In genomic region chr13:29034904-29035303, GRCm38 (mm10) we compare ENCODE assay signal across 13 mouse cellular contexts.
A peak's percentile ranks its signal among the peaks of the same experiment; 100 is the strongest.
DNase-seq lines count a peak whose midpoint lies in the region; ATAC-seq and TF ChIP-seq lines count a peak whose summit lies in the region.
"Had no signal": no experiment of that assay in that cellular context is flagged by ENCODE, and none has a peak within 500 bp of the region (broad histone marks: within the 10 kb centered on the region; RNA-seq: fewer than 3 reads in every experiment).

No protein-coding gene starts in this region.

- no peaks in the 10 kb centered on the region for H3K27me3 ChIP-seq in lung, embryonic 16.5 days (ENCODE audit: control insufficient read depth, insufficient read depth, low read depth, low read length)
- no peaks in the 10 kb centered on the region for H3K27me3 ChIP-seq in forebrain, embryonic 14.5 days (replicated peaks; ENCODE audit: control insufficient read depth, insufficient read depth, low read length)
- H3K27me3 ChIP-seq in hindbrain, embryonic 16.5 days (replicated peaks; ENCODE audit: control insufficient read depth, insufficient read depth, low read length), result no peaks in the 10 kb centered on the region
- H3K27me3 ChIP-seq in small intestine, adult 2 months (ENCODE audit: control insufficient read depth, insufficient read depth, low read length), result no peaks in the 10 kb centered on the region
- H3K27me3 ChIP-seq: CH12.LX; limb, embryonic 15.5 days; Patski had no signal

- H3K36me3 ChIP-seq in lung, embryonic 16.5 days (ENCODE audit: control insufficient read depth, insufficient read depth, low read length), result no peaks in the 10 kb centered on the region
- no peaks in the 10 kb centered on the region for H3K36me3 ChIP-seq in forebrain, embryonic 14.5 days (ENCODE audit: control insufficient read depth, insufficient read depth, low read length)
- H3K36me3 ChIP-seq in hindbrain, embryonic 16.5 days (ENCODE audit: control insufficient read depth, insufficient read depth, low read length), result no peaks in the 10 kb centered on the region
- H3K36me3 ChIP-seq in small intestine, adult 2 months (ENCODE audit: control insufficient read depth, insufficient read depth, low read length), result no peaks in the 10 kb centered on the region
- H3K36me3 ChIP-seq: limb, embryonic 15.5 days had no signal

- TF ChIP-seq POLR2A in small intestine, adult 2 months (IDR thresholded peaks at IDR 0.05; ENCODE audit: low read depth, low read length), result no peak

- 59% methylated on average over 4 of the region's 4 CpGs for WGBS in lung, embryonic 16.5 days
- WGBS in forebrain, embryonic 14.5 days, result 9% methylated on average over 4 of the region's 4 CpGs
- 11% methylated on average over 4 of the region's 4 CpGs for WGBS in hindbrain, embryonic 16.5 days
- WGBS in small intestine, adult 2 months, result 35% methylated on average over 4 of the region's 4 CpGs

- no peak for TF ChIP-seq CTCF in small intestine, adult 2 months (IDR thresholded peaks at IDR 0.05; ENCODE audit: extremely low read depth, insufficient read length, insufficient replicate concordance, low read depth, low read length)

- H3K9ac ChIP-seq in lung, embryonic 16.5 days (ENCODE audit: low read length), result no peak overlapping the region
- no peak overlapping the region for H3K9ac ChIP-seq in forebrain, embryonic 14.5 days (ENCODE audit: low read length)
- H3K9ac ChIP-seq in hindbrain, embryonic 16.5 days (ENCODE audit: low read depth, low read length), result no peak overlapping the region
- H3K9ac ChIP-seq: limb, embryonic 15.5 days had no signal

- H3K4me1 ChIP-seq in lung, embryonic 16.5 days (replicated peaks; ENCODE audit: control insufficient read depth, insufficient read depth, low read length), result peaks cover 5% of the 10 kb centered on the region; the same call in 1 of the 2 replicates
- no peaks in the 10 kb centered on the region; the same call in 1 of the 2 replicates for H3K4me1 ChIP-seq in forebrain, embryonic 14.5 days (ENCODE audit: control insufficient read depth, insufficient read depth, low read length)
- H3K4me1 ChIP-seq in hindbrain, embryonic 16.5 days (ENCODE audit: control insufficient read depth, insufficient read depth, low read depth, low read length), result 0 out of 2 replicates have a peak, but pooled peaks cover 4% of the 10 kb centered on the region
- peaks cover 12% of the 10 kb centered on the region for H3K4me1 ChIP-seq in small intestine, adult 2 months (ENCODE audit: control insufficient read depth, insufficient read depth, insufficient read length, low read length)
- H3K4me1 ChIP-seq: limb, embryonic 15.5 days had no signal

- H3K9me3 ChIP-seq in lung, embryonic 16.5 days (ENCODE audit: control insufficient read depth, low read length), result no peaks in the 10 kb centered on the region
- H3K9me3 ChIP-seq in forebrain, embryonic 14.5 days (replicated peaks; ENCODE audit: control insufficient read depth, low read length), result no peaks in the 10 kb centered on the region
- H3K9me3 ChIP-seq in hindbrain, embryonic 16.5 days (ENCODE audit: control insufficient read depth, low read length), result no peaks in the 10 kb centered on the region
- H3K9me3 ChIP-seq: limb, embryonic 15.5 days had no signal

- no peak for DNase-seq in lung, adult 18-20 months
- DNase-seq in forebrain, embryonic 14.5 days (ENCODE audit: low spot score), result peak; percentile 35
- no peak for DNase-seq in Muller cell, postnatal 12 days (ENCODE audit: inconsistent ontology term)
- no peak for DNase-seq in left cerebral cortex, adult 9 months (ENCODE audit: low spot score in 2 of 2)
- DNase-seq: adrenal gland, adult 8-10 months had no signal

- no peak overlapping the region for H3K4me2 ChIP-seq in lung, embryonic 16.5 days (ENCODE audit: low read depth, low read length)
- no peak overlapping the region for H3K4me2 ChIP-seq in forebrain, embryonic 14.5 days (ENCODE audit: low read length)
- no peak overlapping the region for H3K4me2 ChIP-seq in hindbrain, embryonic 16.5 days (ENCODE audit: low read length)
- H3K4me2 ChIP-seq: limb, embryonic 15.5 days had no signal

- peak overlapping the region; percentile 73 for H3K27ac ChIP-seq in lung, embryonic 16.5 days (ENCODE audit: low read length)
- no peak overlapping the region for H3K27ac ChIP-seq in forebrain, embryonic 14.5 days (ENCODE audit: low read depth, low read length)
- no peak overlapping the region for H3K27ac ChIP-seq in hindbrain, embryonic 16.5 days (ENCODE audit: low read depth, low read length)
- peak overlapping the region; percentile 40; the same call in 1 of the 2 replicates for H3K27ac ChIP-seq in small intestine, adult 2 months (ENCODE audit: insufficient read depth, low read depth, low read length)
- H3K27ac ChIP-seq: limb, embryonic 15.5 days; macrophage had no signal

- ATAC-seq in lung, embryonic 16.5 days (ENCODE audit: low read depth), result peak; percentile 53; the same call in 1 of the 2 replicates
- ATAC-seq in forebrain, embryonic 14.5 days, result peak; percentile 55; the same call in 1 of the 2 replicates
- peak; percentile 64 for ATAC-seq in hindbrain, embryonic 16.5 days
- ATAC-seq: Patski had no signal

- H3K4me3 ChIP-seq in lung, embryonic 16.5 days (ENCODE audit: low read length), result no peak overlapping the region
- H3K4me3 ChIP-seq in forebrain, embryonic 14.5 days (ENCODE audit: low read depth, low read length), result no peak overlapping the region
- H3K4me3 ChIP-seq in hindbrain, embryonic 16.5 days (ENCODE audit: low read length), result no peak overlapping the region
- H3K4me3 ChIP-seq in small intestine, adult 2 months (ENCODE audit: low read depth, low read length), result no peak overlapping the region
- H3K4me3 ChIP-seq: limb, embryonic 15.5 days; myocyte had no signal

Comparison
In these comparisons a context has a peak if more than half of its experiments do, and no peak if none do; other contexts are left out.
1. H3K27ac ChIP-seq: peak in lung, embryonic 16.5 days (single experiment) and small intestine, adult 2 months (single experiment); none in forebrain, embryonic 14.5 days (single experiment) and hindbrain, embryonic 16.5 days (single experiment).
2. Peak in every context shown above with its lines, with median percentiles within 50 percentile points of each other: ATAC-seq.